Mouse (Mus musculus) right cerebral cortex, adult 18-20 months (tissue): Measurements from ENCODE around the gene Eci1.
"Not testable (repeated sequence)": the region's sequence is repeated elsewhere in the genome, so short reads cannot be mapped to it uniquely, and the experiment has no call there.

Source experiments
- DNase-seq: peaks from one replicate; pipeline ENCODE4 v3.0.0; 2022; ENCODE audit warnings: mixed read lengths

Eci1 gene

GRCm38 (mm10) chr17:24441148-24441547 lies 14.7 kb downstream of the Eci1 start:
- no peak for DNase-seq

GRCm38 (mm10) chr17:24442107-24442506 lies 15.7 kb downstream of the Eci1 start:
- DNase-seq = no peak

- DNase-seq = no peak
Measured at GRCm38 (mm10) chr17:24442632-24443155, 16.3 kb downstream of the Eci1 start, which contains the start of gene Dnase1l2. TSS of gene Dnase1l2 (minus strand) at chr17:24443105.

GRCm38 (mm10) chr17:24443409-24443808 lies 17.0 kb downstream of the Eci1 start:
- peak; percentile 51 for DNase-seq

DNA sequence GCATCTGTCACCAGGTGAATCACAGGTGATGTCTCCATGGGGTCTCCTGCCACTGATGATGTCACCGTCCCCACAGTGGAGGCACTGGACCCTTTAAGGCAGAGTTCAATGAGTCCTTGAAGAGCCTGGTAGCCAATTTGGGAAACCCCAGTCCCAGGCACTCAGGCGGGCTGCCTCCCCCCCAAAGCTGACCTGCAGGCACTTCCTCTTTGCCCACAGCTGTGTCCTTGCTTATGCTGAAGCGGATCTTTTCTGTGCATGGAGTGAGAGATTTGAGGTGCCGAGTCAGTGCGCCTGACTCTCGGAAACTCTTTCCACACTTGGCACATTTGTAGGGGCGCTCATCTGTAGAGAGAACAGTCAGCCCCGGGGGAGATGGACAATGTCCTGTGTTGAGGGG lies 20.1 kb downstream of the Eci1 start:
- no peak for DNase-seq

GRCm38 (mm10) chr17:24449507-24449906 lies 23.1 kb downstream of the Eci1 start:
- no peak for DNase-seq

DNA sequence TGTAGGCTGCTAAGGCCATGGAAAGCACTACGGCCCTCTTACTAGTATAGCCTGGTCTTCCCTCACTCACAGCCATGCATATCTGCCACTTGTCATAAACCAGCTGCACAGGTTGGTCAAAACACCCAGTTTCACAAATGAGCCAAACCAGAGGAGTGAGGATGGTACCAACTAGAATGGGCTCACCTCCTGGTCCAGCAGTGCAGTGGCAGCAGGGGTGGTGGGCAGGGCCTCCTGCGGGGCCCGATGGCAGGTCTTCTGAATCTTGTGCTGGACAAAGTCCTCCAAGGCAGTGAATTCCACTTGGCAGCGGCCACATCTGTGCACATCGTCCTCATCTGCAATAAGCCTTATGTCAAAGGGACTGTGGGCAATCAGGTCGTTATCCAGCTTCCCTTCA lies 24.8 kb downstream of the Eci1 start:
- DNase-seq = no peak

DNA sequence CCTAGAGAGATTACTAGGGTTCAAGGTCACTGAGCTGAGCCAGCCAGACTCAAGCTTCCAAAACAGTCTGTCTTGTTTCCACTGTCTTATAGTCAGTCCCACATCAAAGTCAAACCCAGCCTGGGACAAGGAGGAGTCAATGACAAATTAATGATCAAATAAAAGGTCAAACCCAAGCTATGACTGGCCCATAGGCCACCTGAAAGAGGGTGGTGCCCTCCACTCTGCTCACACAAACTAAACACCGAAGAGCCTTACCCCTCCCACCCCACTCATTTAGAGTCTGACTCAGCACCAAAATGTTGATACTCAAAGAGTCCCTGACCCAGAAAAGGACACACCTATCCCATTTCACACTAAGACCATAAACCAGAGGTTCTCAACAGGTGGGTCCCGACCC lies 26.9 kb downstream of the Eci1 start:
- DNase-seq = no peak

GRCm38 (mm10) chr17:24454218-24454755 lies 27.8 kb downstream of the Eci1 start:
- no peak for DNase-seq

DNA sequence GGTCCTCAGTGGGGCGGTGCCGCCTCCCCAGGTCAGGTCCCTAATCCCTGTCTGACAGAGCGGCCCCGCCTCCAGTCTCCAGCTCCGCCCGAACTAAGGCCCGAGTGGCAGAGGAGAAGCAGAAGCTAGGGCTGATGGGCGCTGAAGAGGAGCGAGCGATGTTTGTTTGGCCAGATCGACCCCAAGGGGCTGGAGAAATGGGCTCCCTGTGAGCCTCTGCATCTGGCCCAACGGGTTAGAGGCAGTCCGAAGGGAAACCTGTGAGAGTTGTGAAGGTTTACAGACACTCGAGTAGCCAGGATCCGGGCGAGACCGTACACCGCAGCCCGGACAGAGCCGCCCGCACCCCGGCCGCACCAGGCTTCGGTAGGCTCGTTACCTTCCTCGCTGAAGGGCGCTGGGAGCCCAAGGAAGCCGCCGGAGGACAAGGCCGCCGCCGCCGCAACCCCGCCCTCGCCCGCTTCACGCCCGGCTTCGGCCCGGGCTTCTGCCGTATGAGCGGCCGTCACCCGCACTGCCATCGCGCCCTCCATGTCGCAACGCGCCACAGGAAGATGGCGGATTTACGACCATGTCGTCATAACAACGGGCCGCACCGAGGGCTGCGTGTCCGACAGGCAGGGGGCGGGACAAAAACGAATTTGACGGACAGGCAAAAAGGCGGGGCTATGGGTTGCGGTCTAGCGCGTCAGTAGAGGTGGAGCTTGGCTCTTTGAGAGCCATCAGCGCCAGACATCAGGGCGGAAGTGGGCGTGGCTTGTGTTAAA lies 28.5 kb downstream of the Eci1 start:
- peak; percentile 99 for DNase-seq

- DNase-seq = not testable (repeated sequence)
Measured at GRCm38 (mm10) chr17:24455523-24456206, 29.2 kb downstream of the Eci1 start.

DNA sequence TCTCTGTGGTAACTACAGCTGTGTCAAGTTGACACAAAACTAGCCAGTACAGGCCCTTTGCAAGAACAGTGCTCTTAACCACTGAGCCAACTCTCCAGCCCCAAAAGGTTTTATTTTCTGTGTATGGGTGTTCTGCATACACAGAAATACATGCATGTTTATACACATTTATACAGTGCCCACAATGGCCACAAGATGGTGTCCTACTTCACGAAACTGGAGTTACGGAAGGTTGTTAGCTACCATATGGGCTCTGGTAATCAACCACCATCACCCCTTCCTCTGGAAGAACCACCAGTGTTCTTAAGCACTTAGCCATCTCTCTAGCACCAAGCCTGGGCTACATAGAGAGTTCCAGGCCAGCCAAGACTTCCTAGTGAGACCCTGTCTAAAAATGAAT lies 35.1 kb downstream of the Eci1 start:
- DNase-seq = no peak

DNA sequence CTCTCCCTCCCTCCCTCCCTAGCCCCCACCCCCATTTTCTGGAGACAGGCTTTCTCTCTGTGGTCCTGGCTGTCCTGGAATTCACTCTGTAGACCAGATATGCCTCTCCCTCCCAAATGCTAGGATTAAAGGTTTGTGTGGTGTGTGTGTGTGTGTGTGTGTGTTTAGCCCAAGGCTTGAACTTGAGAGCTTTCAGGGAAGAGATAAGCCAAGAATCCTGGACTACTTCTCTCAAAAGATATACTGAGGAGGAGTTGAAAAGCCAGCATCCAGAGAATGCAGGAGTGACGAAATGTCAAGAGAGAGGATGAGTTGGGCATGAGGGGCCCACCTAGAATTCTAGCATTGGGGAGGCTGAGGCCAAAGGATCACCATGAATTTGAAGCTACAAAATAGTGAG lies 36.5 kb downstream of the Eci1 start:
- no peak for DNase-seq

DNA sequence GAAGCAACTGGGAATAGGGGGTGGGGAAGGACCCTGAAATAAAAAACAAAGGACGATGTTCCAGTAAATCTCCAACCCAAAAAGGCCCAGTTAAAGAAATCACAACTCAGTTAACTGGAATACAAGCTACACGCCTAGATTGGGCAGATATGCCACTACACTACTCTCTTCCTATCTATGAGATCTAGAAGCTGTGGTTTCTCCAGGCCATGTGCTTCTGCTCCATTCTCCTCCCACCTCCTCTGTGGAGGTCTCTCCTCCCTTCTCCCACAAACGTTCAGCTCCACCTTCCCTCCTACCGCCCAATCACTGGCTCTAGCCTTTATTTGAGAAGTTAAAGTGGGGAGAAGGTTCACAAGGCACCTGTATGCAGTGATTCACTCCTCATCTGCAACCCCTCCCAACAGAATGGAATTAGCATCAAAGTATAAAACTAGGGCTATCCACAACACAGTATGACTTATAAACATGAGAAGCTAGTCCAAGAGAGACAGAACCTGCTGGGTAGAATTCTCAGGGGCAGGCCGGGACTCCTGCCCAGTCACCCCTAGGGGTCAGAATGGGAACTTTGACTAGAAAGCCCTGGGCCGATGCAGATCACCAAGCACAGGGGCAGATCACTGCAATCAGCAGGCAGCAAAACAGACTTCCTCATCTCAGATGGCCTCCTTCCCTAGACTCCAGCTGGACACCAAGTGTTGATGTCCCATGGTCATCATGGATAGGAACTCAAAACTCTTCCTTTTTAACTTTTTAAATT lies 37.1 kb downstream of the Eci1 start:
- DNase-seq = no peak

- no peak for DNase-seq
Measured at GRCm38 (mm10) chr17:24468636-24469246, 42.3 kb downstream of the Eci1 start.

DNA sequence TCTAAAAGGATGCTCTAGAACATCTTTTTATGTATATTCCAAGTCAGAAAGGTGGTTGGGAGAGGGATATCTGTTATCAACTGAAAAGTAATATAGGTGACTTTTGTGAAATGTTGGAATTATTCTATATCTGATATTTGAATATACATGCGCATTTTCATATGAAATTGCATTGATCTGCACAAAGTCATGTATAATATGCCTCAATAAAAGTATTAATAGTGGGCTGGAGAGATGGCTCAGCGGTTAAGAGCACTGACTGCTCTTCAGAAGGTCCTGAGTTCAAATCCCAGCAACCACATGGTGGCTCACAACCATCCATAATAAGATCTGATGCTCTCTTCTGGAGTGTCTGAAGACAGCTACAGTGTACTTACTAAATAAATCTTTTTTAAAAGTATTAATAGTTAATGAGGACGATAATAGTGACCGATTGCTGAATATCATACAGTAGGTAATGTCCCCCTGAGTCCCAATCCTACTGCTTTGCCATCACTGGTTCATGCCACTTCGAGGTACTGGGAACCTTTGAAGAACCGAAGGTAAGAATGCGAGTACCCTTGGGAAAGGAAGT lies 43.0 kb downstream of the Eci1 start:
- no peak for DNase-seq

- peak; percentile 100 for DNase-seq
Measured at GRCm38 (mm10) chr17:24469910-24470602, 43.6 kb downstream of the Eci1 start, which contains the start of the genes E4f1 and Pgp. TSS of gene E4f1 (minus strand) at chr17:24470313. TSS of gene Pgp (plus strand) at chr17:24470392.

GRCm38 (mm10) chr17:24470701-24471527 lies 44.5 kb downstream of the Eci1 start:
- DNase-seq = peak; percentile 51

DNA sequence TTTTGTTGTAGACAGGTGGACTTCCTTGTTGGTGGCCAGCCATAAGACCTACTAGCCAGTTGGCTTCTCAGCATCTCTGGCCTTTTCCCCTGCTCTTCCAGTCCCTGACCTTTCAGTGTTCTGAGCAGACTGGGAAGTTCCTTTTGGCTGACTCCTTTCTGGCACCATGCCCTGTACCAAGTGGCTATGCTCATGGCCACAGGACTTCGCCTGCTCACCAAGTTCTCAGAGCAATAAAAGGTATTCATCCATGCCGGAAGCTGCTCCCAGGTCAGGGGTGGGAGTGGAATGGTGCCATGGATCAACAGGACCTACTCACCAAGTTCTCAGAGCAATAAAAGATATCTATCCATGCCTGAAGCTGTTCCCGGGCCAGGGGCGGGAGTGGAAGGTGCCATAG lies 46.1 kb downstream of the Eci1 start:
- no peak for DNase-seq

DNA sequence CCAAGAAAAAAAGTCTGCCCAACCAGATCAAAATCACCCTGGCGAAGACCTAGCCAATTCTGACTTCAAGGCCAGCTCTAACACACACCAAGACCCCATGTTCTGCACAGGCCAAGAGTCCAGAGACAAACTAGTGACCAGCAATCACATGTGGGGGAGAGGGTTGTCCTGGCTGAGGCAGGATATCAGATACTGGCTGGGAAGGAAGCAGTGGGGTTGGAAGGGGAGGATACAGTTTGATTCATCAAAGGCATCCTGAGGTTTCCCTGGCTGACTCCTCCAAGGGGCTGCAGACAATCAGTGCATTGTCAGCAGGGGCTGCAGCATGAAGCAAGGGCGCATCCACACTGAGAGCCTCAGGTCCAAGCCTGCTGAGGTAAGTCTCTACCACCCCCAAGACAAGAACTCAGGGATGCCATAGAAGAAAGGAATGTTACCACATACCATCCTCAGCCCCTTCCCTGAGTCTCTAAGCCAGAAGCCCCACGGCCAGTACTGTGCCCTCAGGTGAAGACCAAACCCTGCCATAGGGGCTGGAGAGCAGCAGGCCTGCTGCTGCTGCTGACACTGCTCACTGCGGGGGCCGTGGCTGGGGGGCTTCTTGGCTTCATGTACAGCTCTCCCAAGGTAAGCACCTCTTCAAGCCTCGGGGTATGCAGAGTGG lies 47.3 kb downstream of the Eci1 start, which contains the start of gene Bricd5:
Gene Bricd5, plus strand, starts transcription at position 273 of the 664 bp plus-strand sequence.
- no peak for DNase-seq
